Mouse (Mus musculus) neural tube, embryonic 14.5 days (tissue): ENCODE results near the gene Ano9. TPM values are rescaled to one million over a fixed set of nuclear protein-coding genes. Genes with fewer than 3 reads are reported as not detected.
A peak's percentile ranks its signal among the peaks of the same experiment; 100 is the strongest.

Experiments
- ATAC-seq: fragments of 200-750 bp; cut with Nextera tagmentation; 2 replicates; pipeline ENCODE4 v1.8.0; 2017; ENCODE audit warnings: low read depth, mild to moderate bottlenecking, moderate TSS enrichment, moderate library complexity
- H3K27ac ChIP-seq: fragments of 300-500 bp; sonication (generic); 2 replicates; pipeline ENCODE4 v1.5.1; 2014; ENCODE audit warnings: low read depth, mild to moderate bottlenecking, control low read depth, low read length, moderate library complexity, mixed read lengths
- H3K27me3 ChIP-seq: fragments of 300-500 bp; sonication (generic); 2 replicates; pipeline ENCODE4 v1.6.1; 2014; ENCODE audit warnings: low read length; ENCODE audit not compliant: control insufficient read depth, insufficient read depth
- H3K36me3 ChIP-seq: fragments of 300-500 bp; sonication (generic); 2 replicates; pipeline ENCODE4 v1.6.1; 2014; ENCODE audit warnings: low read length, mixed read lengths; ENCODE audit not compliant: control insufficient read depth, insufficient read depth
- H3K4me1 ChIP-seq: fragments of 300-500 bp; sonication (generic); 2 replicates; pipeline ENCODE4 v1.6.1; 2014; ENCODE audit warnings: low read length; ENCODE audit not compliant: control insufficient read depth, insufficient read depth
- H3K4me2 ChIP-seq: fragments of 300-500 bp; sonication (generic); 2 replicates; pipeline ENCODE4 v1.6.1; 2014; ENCODE audit warnings: mild to moderate bottlenecking, low read depth, low read length, control low read depth
- H3K4me3 ChIP-seq: fragments of 300-500 bp; sonication (generic); 2 replicates; pipeline ENCODE4 v1.5.1; 2014; ENCODE audit warnings: low read depth, low read length, control low read depth, mixed read lengths
- H3K9ac ChIP-seq: fragments of 300-500 bp; sonication (generic); replicated peaks from 2 replicates; pipeline ENCODE4 v1.6.1; 2014; ENCODE audit warnings: low read depth, mild to moderate bottlenecking, control low read depth, low read length, mixed read lengths
- H3K9me3 ChIP-seq: fragments of 300-500 bp; sonication (generic); 2 replicates; pipeline ENCODE4 v1.6.1; 2016; ENCODE audit warnings: low read length; ENCODE audit not compliant: control insufficient read depth
- WGBS: fragments of 180-500 bp; shearing (Covaris S2); extraction: QIAGEN DNeasy Blood & Tissue Kit; methylation state at CpG from one replicate; pipeline ENCODE4 v1.1.7; 2014; 5-methylcytosine and 5-hydroxymethylcytosine counted together
- polyA plus RNA-seq: library from polyadenylated mRNA; unstranded; fragments of >200 nt; fragmentation: Nextera tagmentation; extraction: Ambion mirVana; gene quantifications from 2 replicates; pipeline ENCODE4 v1.2.1, GENCODE M21; 2014

Gene Ano9
- polyA plus RNA-seq, 1 experiment from 2014 or later, result 0.63 TPM

- H3K4me1 ChIP-seq, result peaks cover 19% of the 10 kb centered on the region
- H3K36me3 ChIP-seq, result peaks cover 21% of the 10 kb centered on the region
- H3K9ac ChIP-seq, result peak overlapping the region; percentile 99
- no peaks in the 10 kb centered on the region for H3K27me3 ChIP-seq
- peak overlapping the region; percentile 93 for H3K27ac ChIP-seq
- no peaks in the 10 kb centered on the region for H3K9me3 ChIP-seq
- peak; percentile 36; the same call in 1 of the 2 replicates for ATAC-seq
- H3K4me3 ChIP-seq, result peak overlapping the region; percentile 86
- under 1% methylated on average over 32 of the region's 37 CpGs for WGBS
- H3K4me2 ChIP-seq, result peak overlapping the region; percentile 85
Observed at GRCm38 (mm10) chr7:141061269-141061692, 56.3 kb downstream of the Ano9 start.

- ATAC-seq, result peak; percentile 98
- Histone ChIP-seq H3K4me2 (peak within 1 kb of the TSS; percentile 85), H3K4me1 (peaks cover 19% of the 10 kb centered on the region), H3K4me3 (peak within 1 kb of the TSS; percentile 86), H3K9ac (peak within 1 kb of the TSS; percentile 99), H3K27me3 (no peaks in the 10 kb centered on the region), H3K27ac (peak within 1 kb of the TSS; percentile 93), H3K36me3 (peaks cover 16% of the 10 kb centered on the region), H3K9me3 (no peaks in the 10 kb centered on the region)
- under 1% methylated on average over 69 of the region's 72 CpGs for WGBS
Observed at GRCm38 (mm10) chr7:141060426-141061242, 57.0 kb downstream of the Ano9 start, which contains the start of gene B4galnt4. Gene B4galnt4, plus strand, starts transcription at chr7:141061104.

GRCm38 (mm10) chr7:141059929-141060328 lies 57.7 kb downstream of the Ano9 start:
- H3K36me3 ChIP-seq, result peaks cover 10% of the 10 kb centered on the region
- H3K4me1 ChIP-seq, result peaks cover 19% of the 10 kb centered on the region
- WGBS, result 76% methylated on average over 2 of the region's 2 CpGs
- peak overlapping the region; percentile 85 for H3K4me2 ChIP-seq
- no peak for ATAC-seq
- H3K9ac ChIP-seq, result peak overlapping the region; percentile 99
- no peaks in the 10 kb centered on the region for H3K9me3 ChIP-seq
- no peaks in the 10 kb centered on the region for H3K27me3 ChIP-seq
- peak overlapping the region; percentile 93 for H3K27ac ChIP-seq
- peak overlapping the region; percentile 86 for H3K4me3 ChIP-seq

DNA sequence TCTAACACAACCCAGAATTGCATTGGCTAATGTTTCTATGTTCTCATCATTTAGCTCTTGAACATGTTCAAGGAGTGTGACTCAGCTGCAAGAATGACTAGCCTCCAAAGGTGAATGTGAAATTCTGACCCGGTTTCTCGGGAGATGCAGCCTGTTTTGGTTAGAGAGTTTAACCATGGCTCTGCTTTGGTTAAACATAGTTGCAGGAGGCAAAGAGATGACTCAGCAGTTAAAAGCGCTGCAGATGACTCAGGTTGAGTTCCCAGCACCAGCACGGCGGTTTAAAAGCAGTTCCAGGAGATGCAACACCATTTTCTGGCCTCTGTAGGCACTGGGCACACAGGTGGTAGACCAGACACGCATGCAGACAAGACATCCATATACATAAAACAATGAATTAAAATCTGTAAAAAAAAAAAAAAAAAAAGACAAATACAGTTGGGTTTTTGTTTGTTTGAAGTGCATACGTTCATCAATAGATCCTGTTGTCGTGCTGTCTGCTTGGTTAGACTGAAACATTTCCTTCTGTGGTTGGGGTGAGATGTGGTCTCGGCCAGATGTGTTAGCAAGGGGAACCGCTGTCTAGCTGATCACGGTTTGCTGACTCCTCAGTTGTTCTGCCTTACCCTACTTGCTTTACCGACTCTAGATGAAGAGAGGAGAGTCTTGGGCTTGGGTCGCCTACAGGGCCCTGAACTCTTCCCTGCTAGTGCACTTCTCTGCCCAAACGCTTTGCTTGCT lies 58.8 kb downstream of the Ano9 start:
- H3K4me1 ChIP-seq, result peaks cover 19% of the 10 kb centered on the region
- WGBS, result 95% methylated on average over 14 of the region's 14 CpGs

DNA sequence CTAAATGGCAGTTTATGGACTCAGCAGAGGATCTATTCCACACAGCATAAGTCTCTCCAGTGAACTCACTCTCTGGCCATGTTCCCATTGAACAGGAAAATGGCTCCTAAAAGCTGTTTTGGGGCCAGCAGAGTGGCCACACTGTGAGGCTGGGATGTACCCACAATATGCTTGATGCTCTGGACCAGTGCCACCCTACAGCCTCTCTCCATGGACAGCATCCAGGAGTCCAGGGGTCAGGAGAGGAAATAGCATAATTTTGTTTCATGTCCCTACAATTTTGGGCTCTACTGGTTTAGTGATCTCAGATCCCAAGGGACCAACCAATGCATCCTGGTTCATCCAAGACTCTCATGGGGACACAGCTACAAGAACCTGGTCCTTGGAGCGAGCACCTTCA lies 60.1 kb downstream of the Ano9 start:
- no peaks in the 10 kb centered on the region for H3K36me3 ChIP-seq
- no peak overlapping the region for H3K27ac ChIP-seq
- no peaks in the 10 kb centered on the region for H3K27me3 ChIP-seq
- peaks cover 16% of the 10 kb centered on the region for H3K4me1 ChIP-seq
- ATAC-seq, result no peak
- H3K4me2 ChIP-seq, result no peak overlapping the region
- H3K9ac ChIP-seq, result no peak overlapping the region
- 97% methylated on average over 1 of the region's 1 CpGs for WGBS
- no peaks in the 10 kb centered on the region for H3K9me3 ChIP-seq
- H3K4me3 ChIP-seq, result no peak overlapping the region

More for the DNA sequence above, 58.8 kb downstream of the Ano9 start:
- Histone ChIP-seq H3K27ac (no peak overlapping the region), H3K9ac (no peak overlapping the region), H3K27me3 (no peaks in the 10 kb centered on the region), H3K36me3 (no peaks in the 10 kb centered on the region), H3K4me2 (no peak overlapping the region), H3K9me3 (no peaks in the 10 kb centered on the region), H3K4me3 (no peak overlapping the region)
- no peak for ATAC-seq

DNA sequence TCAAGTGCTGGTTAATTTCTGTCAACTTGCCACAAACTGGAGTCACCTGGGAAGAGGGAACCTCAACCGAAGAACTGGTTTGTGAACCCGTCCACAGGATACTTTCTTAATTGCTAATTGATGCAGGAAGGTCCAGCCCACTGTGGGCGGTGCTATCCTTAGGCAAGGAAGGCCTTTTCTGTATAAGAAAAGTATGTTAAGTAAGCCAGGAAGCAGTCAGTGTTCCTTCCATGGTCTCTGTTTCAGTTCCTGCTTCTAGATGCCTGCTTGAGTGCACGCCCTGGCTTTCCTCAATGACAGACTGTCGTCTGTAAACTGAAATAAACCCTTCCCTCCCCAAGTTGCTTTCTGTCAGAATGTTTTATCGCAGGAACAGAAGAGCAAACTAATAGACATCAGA lies 60.6 kb downstream of the Ano9 start:
- H3K36me3 ChIP-seq, result no peaks in the 10 kb centered on the region
- H3K4me1 ChIP-seq, result peaks cover 10% of the 10 kb centered on the region
- no peaks in the 10 kb centered on the region for H3K9me3 ChIP-seq
- H3K9ac ChIP-seq, result no peak overlapping the region
- no peak overlapping the region for H3K4me2 ChIP-seq
- no peaks in the 10 kb centered on the region for H3K27me3 ChIP-seq
- WGBS, result 89% methylated on average over 6 of the region's 6 CpGs
- ATAC-seq, result no peak
- no peak overlapping the region for H3K27ac ChIP-seq
- H3K4me3 ChIP-seq, result no peak overlapping the region

- Histone ChIP-seq H3K27me3 (no peaks in the 10 kb centered on the region), H3K27ac (no peak overlapping the region), H3K9ac (no peak overlapping the region), H3K4me1 (peaks cover 6% of the 10 kb centered on the region; the same call in 1 of the 2 replicates), H3K9me3 (no peaks in the 10 kb centered on the region), H3K4me3 (no peak overlapping the region), H3K36me3 (no peaks in the 10 kb centered on the region), H3K4me2 (no peak overlapping the region)
- ATAC-seq, result no peak
- WGBS, result 80% methylated on average over 4 of the region's 4 CpGs
Observed at GRCm38 (mm10) chr7:141055785-141056184, 61.8 kb downstream of the Ano9 start.

GRCm38 (mm10) chr7:141052421-141052820 lies 65.2 kb downstream of the Ano9 start:
- WGBS, result 87% methylated on average over 2 of the region's 2 CpGs
- H3K9ac ChIP-seq, result no peak overlapping the region
- no peaks in the 10 kb centered on the region for H3K27me3 ChIP-seq
- no peak overlapping the region for H3K4me3 ChIP-seq
- no peak overlapping the region for H3K27ac ChIP-seq
- H3K4me2 ChIP-seq, result no peak overlapping the region
- H3K4me1 ChIP-seq, result no peaks in the 10 kb centered on the region
- H3K36me3 ChIP-seq, result no peaks in the 10 kb centered on the region
- ATAC-seq, result no peak
- no peaks in the 10 kb centered on the region for H3K9me3 ChIP-seq

GRCm38 (mm10) chr7:141052016-141052415 lies 65.6 kb downstream of the Ano9 start:
- WGBS, result 96% methylated on average over 4 of the region's 4 CpGs
- Histone ChIP-seq H3K27ac (no peak overlapping the region), H3K9ac (no peak overlapping the region), H3K4me2 (no peak overlapping the region), H3K36me3 (no peaks in the 10 kb centered on the region), H3K27me3 (no peaks in the 10 kb centered on the region), H3K4me3 (no peak overlapping the region), H3K4me1 (0 out of 2 replicates have a peak, but pooled peaks cover 2% of the 10 kb centered on the region), H3K9me3 (no peaks in the 10 kb centered on the region)
- ATAC-seq, result no peak
